Mouse (Mus musculus) yolk sac, embryonic 10.5 days (tissue): ENCODE data around the gene Gm17416.
A peak's percentile ranks its signal among the peaks of the same experiment; 100 is the strongest.

Experiments used
- DNase-seq: peaks from one replicate; pipeline ENCODE4 v3.0.0-alpha.2; 2017; ENCODE audit warnings: low spot score

The Gm17416 gene

GRCm38 (mm10) chr2:152569038-152569437 is at the start of gene Gm17416:
Gm17416 (plus strand) TSS chr2:152569338.
- no peak for DNase-seq

- DNase-seq, result no peak
Observed at GRCm38 (mm10) chr2:152539944-152540710, 29.0 kb upstream of the Gm17416 start, which contains the start of gene Defb29. Defb29 (minus strand) TSS chr2:152540098.

- no peak for DNase-seq
Observed at GRCm38 (mm10) chr2:152541979-152542378, 27.2 kb upstream of the Gm17416 start.

GRCm38 (mm10) chr2:152542897-152543296 is 26.2 kb upstream of the Gm17416 start:
- no peak for DNase-seq

GRCm38 (mm10) chr2:152543478-152543877 is 25.7 kb upstream of the Gm17416 start:
- no peak for DNase-seq

- DNase-seq, result peak; percentile 67
Observed at GRCm38 (mm10) chr2:152544691-152545090, 24.4 kb upstream of the Gm17416 start.

- peak; percentile 63 for DNase-seq
Observed at GRCm38 (mm10) chr2:152548124-152548523, 21.0 kb upstream of the Gm17416 start.

- DNase-seq, result peak; percentile 58
Observed at GRCm38 (mm10) chr2:152553774-152554423, 15.2 kb upstream of the Gm17416 start.

GRCm38 (mm10) chr2:152556655-152557054 is 12.5 kb upstream of the Gm17416 start:
- DNase-seq, result no peak

GRCm38 (mm10) chr2:152569881-152570280 is 743 bp downstream of the Gm17416 start:
- DNase-seq, result no peak

GRCm38 (mm10) chr2:152570313-152570712 is 1.2 kb downstream of the Gm17416 start:
- DNase-seq, result peak; percentile 46

GRCm38 (mm10) chr2:152572114-152572794 is 3.1 kb downstream of the Gm17416 start, which contains the start of gene Defb21:
Defb21 (plus strand) TSS chr2:152572744.
- no peak for DNase-seq

- DNase-seq, result no peak
Observed at GRCm38 (mm10) chr2:152573484-152573883, 4.3 kb downstream of the Gm17416 start.

- no peak for DNase-seq
Observed at GRCm38 (mm10) chr2:152580107-152580506, 11.0 kb downstream of the Gm17416 start, which contains the start of gene Defb19. Defb19 (minus strand) TSS chr2:152580312.

- DNase-seq, result no peak
Observed at GRCm38 (mm10) chr2:152580612-152581011, 11.5 kb downstream of the Gm17416 start.

GRCm38 (mm10) chr2:152586926-152587560 is 17.9 kb downstream of the Gm17416 start:
- DNase-seq, result no peak

- DNase-seq, result no peak
Observed at GRCm38 (mm10) chr2:152588450-152588849, 19.3 kb downstream of the Gm17416 start.

- DNase-seq, result no peak
Observed at GRCm38 (mm10) chr2:152589021-152589420, 19.9 kb downstream of the Gm17416 start.

GRCm38 (mm10) chr2:152599299-152599698 is 30.2 kb downstream of the Gm17416 start, which contains the start of gene Defb45:
Defb45 (minus strand) TSS chr2:152599399.
- DNase-seq, result no peak

- no peak for DNase-seq
Observed at GRCm38 (mm10) chr2:152600076-152600475, 30.9 kb downstream of the Gm17416 start.

- no peak for DNase-seq
Observed at GRCm38 (mm10) chr2:152601275-152601960, 32.3 kb downstream of the Gm17416 start.
